Mouse (Mus musculus) retina, postnatal 7 days (tissue): ENCODE results near the gene Adprm.

Experiments
- DNase-seq: peaks from one replicate; pipeline ENCODE4 v3.0.0-alpha.2; 2012; ENCODE audit warnings: low read depth, low spot score

Adprm gene

DNA sequence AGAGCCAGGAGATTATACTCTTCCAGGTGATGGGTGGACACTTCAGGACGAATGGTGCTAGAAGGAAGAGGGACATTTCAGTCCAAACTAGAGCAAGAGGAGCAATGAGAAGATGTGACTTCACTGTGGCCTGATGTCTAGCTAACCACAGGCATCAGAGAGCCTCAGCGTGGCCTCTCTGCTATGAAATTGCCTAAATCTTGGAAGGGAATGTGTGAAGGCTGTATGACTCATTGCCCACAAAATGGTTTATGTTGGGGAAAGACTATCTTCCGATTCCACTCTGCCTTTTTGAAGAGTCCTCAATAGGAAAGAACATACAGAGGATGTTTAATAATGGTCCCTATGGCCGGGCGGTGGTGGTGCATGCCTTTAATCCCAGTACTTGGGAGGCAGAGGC, 24.4 kb upstream of the Adprm start:
- no peak for DNase-seq

DNA sequence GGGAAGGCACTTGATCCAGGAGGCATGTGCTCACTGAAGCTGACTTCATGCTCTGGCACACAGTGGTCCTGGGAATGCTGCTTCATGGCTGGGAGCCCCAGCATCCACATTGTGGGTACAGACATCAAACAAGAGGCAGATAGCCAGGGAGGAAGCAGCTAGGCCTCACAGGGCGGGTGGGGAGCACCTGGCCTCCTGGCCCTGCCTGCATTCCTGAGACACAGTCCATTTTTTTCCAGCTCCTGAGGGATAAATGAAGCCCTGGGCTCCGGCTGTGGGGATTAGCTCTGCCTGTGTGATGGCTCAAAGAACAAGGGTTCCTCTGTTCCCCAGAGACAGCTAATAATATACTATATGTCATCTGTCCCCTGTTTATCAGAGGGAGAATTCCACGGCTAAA, 22.6 kb upstream of the Adprm start:
- DNase-seq, result no peak

DNA sequence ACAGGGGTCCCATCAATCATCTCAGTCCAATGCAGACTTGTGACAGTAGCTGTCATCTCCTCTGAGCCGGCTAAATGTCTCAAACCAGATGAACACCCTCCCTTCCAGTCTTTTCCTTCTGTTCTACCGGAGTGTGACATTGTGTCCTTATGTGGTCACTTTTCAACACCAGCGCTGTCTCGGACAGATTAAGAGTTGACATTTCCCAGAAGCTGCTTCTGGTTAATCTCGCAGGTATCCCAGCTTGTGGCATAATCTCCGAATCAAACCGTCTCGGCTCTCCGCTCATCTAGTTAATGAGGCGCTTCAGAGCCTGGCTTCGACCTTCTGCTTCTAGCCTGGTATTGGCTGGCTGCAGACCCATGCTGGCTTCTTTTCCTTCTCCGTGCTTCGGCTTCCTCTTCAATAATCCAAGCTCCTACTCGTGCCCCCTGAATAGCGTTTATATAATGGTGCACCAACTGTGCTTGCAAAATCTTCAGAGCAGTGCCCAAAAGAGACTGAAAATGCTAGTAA, 20.3 kb upstream of the Adprm start:
- no peak for DNase-seq

DNA sequence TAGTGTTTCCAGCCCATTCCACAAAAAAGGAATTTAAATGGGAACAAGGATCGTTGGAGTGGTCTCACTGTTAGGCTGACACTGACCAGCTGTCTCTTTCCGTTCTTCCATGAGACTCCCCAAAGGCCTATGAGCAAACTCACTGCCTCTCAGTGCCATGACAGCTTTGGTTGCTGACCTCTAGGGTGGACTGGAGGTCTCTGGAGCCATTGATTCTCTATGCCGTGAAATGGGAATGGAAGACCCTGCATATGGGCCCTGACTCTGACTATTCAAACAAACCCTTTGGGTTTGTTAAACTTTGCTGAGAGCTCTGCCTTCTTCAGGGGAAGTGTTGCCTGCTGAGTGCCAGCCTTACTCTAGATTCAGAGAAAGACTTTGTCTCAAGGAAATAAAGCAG, 15.3 kb upstream of the Adprm start:
- no peak for DNase-seq

DNA sequence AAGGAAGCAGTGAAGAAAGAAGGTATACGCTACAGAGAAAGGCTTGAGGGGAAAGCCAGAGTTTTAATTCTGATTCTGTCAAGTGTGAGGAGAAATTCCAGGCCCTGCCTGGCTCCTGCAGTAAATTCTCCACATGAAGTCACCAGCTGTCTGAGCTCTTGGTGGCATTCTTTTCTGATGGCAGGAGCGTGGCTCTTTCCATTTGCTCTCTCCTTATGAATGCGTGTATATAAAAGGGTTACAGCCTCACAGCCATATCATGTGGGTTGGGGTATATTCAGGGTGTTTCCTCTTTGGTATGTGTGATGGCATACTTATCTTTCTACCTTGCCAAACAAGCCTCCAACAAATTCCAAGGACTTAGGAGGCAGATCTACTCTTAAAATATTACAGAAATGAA, 10.3 kb upstream of the Adprm start:
- no peak for DNase-seq

DNA sequence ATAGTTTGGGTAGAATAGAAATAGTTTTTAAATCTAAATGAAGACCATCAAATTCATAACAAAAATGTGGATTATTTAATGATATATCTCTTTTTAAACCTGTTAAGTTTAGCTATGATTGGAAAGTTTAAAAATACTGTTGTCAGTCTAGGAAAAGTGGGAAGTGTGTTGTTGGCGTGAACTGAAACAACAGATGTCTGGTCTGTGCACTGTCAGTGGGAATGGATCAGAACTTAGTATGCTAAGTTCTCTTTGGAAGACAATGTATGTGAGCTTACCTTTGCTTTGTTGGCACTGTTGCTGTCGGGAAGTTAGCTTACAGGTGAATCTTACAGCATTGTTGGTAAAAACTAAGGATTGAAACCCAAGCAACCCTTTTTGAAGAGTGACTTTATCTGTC, 8.9 kb upstream of the Adprm start:
- no peak for DNase-seq

DNA sequence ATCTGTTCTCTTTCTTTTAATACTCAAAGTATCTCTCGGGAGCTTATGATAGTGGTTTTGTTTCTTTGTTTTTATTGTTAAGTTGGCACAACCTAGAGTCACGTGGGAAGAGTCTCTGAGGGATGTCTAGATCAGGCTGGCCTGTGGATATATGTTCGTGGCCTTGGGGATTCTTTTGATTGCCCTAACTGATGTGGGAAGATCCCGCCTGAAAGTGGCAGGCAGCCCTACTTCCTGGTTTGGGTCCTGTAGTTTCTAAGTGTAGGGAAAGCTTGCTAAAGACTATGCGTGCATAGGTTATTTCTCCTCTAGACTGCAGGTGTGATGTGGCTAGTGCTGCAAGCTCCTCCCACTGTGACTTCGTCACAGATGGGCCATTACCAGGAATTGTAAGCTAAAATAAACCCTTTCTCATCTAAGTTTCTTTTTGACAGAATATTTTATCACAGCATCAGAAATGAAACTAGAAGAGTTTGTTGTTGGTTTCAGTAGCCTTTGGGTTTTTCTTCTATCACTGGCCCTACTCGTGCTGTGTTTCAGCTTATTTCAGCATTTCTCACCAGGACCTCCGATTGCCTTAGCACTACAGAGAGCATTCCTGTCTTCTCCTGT, 2.5 kb upstream of the Adprm start:
- no peak for DNase-seq

DNA sequence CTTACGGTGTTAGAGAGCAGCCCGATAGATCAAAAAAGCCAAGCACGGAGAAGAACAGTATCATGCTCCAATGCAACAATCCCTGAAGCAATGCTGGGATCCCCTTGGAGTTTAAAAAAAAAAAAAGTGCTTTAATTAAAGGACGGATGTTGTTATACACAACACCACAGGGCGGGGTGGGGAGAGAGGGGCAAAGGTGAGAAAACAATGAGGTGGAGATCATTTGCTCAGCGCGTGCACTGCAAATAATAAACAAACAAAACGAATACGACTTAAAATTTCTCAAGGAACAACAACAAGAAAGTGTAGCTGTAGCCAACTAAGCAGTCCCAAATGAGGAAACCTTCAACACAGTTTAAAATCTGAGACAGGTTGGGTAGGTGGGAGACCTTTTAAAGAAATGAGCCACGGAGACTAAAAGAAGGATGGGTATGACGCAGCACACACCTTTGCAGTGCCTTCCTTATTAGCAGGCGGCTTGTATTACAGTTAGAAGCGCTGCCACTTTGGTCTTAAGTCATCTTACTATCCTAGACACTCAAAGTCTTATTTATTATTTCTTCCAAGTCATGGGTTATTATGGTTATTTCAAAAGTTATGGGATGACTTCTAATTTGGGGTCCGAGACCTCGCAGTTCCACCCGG, 596 bp downstream of the Adprm start:
- no peak for DNase-seq

DNA sequence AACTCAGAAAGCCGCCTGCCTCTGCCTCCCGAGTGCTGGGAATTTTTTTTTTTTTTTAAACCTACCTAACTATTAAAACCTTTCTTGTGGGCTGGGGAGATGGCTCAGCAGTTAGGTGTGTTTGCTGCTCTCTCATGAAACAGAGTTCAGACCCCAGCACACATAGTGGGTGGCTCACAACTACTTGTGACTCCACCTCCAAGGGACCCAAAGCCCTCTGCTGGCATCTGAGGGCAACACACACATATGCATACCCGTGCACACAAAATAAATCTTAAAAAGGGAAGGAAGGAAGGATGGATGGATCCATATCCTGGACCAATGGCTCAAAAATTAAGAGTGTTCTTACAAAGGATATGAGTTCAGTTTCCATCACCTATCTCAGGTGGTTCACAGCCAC, 3.1 kb downstream of the Adprm start:
- no peak for DNase-seq

DNA sequence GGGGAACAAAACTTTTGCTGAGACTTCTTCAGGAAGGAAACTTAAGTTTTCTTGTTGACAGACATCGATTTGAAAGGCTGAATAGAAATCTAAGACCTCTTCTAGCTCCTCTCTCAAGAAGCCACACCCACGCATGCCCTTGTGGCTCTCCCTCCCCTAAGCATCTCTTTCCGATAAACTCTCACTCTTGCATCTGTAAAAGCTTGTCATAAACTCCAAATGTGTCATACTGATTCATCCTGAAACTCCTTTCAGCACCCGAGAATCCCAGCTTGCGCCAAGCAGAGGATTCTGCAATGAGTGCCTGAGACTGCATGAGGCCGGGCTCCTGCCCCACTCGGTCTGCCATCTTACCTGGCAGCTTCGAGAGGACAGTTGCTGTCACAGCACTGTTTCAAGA, 3.9 kb downstream of the Adprm start:
- no peak for DNase-seq

DNA sequence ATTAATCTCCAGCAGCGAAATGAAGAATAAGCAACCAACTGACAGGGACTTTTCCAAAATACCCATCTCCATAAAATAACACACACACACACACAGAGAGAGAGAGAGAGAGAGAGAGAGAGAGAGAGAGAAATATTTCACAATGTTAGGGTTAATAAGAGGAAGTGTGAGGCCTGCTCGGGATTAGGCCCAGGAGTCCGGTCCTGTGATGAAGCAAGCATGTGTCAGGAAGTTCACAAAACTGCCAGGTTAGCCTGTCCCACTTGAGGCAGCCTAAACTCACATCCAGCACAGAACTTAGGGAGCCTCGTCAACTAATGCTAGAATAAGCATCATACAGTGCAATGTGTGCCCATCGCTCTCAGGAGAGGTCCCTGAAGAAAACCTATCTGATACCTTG, 5.2 kb downstream of the Adprm start:
- DNase-seq, result no peak

DNA sequence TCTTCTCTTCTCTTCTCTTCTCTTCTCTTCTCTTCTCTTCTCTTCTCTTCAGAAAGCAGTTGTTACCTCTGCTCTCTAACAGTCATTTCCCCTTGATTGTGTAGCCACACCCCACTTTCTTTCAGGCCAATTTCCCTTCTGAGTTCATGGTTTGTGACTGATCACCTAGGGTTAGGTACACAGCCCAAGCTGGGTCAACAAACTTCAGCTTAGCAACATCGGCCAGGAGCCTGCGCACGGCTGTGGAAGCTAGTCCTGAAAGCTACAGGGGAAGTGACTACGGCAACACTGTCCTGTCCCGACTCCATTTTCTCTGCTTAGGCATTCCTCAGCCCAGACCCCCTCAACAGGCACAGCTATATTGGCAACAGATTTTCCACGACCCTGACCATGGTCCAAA, 7.4 kb downstream of the Adprm start:
- no peak for DNase-seq

DNA sequence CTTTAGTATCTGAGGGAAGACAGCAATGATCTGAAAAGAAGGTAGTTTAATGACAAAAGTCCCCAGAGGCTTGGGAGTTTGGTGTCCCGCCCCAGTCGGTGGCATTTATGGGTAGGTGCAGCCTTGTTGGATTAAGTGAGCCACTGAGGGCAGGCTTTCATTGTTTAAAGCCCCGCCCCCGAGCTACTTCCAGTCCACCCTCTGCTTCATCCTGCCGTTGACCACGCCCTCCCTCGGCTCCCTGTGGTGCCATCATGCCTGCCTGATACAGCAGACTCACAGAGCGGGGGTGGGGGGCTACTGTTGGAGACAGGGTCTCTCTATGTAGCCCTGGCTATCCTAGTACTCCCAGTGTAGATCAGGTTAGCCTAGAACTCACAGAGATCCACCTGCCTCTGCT, 9.4 kb downstream of the Adprm start:
- DNase-seq, result no peak

DNA sequence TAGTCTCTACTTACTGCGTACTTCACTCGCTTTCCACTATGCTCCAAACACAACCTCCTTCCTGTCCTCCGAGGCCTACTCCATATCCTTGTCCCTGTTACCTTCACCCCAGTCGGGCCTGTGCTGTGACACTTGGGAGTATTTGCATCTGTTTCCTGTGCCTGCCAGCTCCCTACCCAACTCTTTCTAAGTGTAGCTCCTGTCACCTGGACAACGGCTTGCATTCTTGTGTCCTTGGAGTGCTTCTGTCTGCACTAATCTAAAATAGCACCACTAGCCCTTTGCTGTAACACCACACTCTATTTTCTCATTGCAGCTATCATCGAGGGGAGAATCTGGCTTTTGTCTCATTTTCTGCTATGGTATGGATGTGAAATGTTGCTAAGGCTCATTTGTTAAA, 11.9 kb downstream of the Adprm start:
- DNase-seq, result no peak

DNA sequence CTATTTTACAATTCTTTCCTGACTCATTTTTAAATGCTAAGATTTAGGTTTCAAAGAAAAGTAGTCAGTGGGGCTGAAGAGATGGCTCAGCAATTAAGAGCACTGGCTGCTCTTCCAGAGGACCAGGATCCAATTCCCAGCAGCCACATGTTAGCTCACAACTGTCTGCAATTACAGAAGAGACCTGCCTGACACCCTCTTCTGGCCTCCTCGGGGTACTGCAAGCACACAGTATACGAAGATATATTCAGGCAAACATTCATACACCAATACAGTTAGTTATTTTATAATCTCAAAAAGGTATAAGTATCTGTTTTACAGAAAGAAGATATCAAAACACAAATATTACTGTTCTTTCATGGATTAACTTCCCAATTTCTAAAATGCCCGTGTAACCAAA, 12.6 kb downstream of the Adprm start:
- DNase-seq, result no peak

DNA sequence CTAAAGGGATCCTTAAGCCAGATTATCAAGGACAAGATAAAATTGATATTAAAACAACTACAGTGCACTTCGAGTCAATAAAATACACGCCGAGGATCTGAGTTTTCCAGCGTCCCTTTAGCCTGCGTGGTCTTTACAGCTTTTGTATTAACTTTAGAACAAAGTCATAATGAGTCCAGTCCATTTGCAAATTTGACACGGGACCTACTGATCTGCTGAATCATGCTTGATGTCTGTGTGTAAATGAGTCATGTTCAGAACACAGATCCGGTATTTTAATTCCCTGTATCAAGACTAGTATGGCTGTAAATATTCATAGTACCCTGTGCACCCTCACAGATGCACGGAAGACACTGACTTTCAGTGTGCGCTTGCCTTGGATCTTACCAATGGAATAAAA, 15.5 kb downstream of the Adprm start:
- DNase-seq, result no peak

DNA sequence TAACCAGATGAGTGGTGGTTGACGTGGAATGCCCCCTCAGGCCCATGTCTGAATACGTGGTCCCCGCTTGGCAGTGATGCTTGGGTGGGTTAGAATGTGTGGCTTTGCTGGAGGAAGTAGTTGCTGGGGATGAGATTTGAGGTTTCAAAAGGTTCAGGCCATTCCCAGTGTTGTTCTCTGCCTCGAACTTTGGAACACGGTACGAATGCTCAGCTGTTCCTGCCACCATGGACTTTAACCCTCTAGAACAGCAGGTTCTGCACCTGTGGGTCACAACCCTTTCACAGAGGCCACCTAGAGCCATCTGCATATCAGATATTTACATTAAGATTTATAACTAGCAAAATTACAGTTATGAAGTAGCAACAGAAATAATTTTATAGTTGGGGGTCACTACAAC, 16.2 kb downstream of the Adprm start:
- no peak for DNase-seq

DNA sequence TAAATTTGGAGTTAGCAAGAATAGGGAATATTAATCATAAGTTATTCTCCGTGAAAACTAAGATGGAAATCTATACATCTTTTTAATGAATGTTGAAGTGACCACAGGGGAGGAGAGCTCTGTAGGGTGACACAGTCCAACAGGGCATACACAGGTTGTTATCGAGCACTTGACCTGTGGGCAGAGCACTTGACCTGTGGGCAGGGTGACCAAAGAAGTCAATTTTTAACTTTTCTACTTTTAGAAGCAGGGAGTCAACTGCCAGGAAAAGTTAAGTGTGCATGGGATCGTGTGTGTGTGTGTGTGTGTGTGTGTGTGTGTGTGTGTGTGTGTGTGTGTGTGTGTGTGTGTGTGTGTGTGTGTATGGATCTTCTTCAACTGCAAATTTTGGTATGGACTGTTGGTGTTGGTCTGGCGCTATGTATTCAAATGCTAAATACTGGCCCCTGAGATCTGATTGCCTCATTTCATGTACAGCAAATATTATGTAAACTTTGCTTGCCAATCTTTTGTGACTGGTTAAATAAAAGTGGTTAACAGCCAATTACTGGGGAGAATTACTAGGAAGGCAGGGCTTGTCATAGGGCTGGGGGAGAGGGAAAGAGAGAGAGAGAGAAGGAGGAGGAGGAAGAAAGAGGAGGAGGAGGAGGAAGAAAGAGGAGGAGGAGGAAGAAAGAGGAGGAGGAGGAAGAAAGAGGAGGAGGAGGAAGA, 17.5 kb downstream of the Adprm start:
- DNase-seq, result no peak

DNA sequence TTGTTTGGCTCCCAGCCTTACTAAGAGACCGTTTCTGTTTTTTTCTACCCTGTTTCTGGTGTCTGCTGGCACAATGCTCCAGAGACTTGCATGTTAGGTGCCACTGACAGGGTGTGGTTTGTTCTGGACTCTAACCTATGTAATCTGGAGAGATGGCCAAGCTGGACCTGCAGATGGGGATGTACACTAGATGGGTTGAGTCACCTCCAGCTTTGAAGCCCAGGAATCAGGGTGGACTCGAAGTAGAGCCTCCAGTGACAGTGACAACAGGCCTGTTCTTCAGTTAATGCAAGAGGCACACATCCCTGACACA, 20.8 kb downstream of the Adprm start:
- DNase-seq, result no peak

DNA sequence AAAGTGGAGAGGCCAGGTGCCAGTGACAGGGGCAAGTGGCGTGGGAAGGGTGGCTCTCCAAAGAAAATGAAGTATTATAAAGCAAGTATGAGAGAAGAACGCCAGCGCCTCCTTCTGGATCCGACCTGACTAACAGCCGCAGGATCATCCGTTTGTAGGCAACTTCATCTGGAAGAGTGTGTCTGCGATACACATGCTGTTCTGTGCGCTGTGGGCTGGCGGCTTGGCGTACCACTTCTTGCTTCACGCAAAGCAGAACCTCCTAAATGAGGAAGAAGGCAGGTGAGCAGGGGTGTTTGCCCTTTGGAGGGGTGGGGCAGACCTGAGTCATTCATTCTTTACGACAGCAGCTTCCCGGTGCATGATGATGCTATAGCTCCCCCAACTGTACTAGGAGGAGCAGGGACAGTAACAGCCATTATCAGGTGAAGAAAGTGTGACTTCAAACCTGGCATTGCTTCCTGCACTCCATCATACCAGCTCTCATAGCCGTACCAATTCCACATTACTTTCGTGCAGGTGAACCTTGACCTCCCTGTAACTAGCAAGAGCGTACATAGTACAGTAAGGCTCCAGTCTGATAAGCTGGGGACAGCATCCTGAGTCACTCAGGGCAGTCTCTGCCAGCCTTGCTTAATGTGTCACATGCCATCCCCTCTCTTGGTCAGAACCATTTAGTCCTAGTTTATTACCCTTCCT, 21.3 kb downstream of the Adprm start:
- no peak for DNase-seq

DNA sequence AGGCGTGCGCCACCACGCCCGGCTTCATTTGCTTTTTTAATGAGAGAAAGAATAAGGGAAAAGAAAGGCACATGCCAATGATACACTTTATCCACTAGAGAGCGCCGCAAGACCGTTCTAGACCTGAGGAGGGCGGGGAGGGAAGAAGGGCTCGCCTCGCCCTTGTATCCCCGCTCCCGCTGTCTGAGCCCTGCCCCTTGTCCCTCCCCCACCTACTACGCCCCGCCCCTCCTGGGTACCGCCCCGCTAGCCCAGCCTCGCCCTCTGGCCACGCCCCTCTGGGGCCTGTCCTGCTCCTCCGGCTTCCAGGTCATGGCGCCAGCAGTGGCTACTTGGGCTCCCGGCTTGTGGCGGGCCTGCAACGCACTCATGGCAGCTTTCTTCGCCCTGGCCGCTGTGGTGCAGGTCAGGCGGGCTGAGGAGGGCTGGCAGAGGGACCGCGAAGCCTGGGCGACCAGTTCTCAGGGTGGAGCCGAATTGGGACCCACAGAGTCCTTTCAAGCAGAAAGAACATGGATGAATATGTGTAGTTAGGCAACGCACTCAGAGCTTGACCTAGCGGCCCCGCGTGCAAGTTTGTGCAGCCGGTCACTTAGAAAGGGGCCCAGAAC, 27.4 kb downstream of the Adprm start, which contains the start of gene Tmem220:
TSS of gene Tmem220 (plus strand) at position 288 of the 611 bp plus-strand sequence.
- DNase-seq, result peak; percentile 94

DNA sequence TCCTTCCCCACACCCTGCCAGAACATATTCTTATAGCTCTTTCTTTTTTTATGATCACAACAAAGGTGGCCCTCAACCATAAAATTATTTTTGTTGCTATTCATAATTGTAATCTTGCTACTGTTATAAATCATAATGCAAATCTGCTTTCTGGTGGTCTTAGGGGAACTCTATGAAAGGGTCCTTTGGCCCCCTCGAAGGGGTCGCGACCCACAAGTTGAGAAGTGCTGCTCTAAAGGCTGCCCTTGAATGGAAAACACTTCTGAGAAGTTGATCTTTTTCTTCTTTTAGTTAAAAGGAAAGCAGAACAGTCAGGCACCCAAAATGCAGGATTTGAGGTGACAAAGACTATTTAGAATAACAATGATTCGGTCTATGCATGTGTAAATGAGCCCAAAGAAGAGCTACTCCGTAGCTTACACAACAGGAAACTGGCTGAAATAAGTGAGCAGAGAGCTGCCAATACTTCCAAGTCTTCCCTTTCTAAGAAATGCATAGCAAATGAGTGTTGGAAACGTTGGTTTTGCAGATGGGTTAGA, 28.5 kb downstream of the Adprm start:
- no peak for DNase-seq
